8 mouse cellular contexts compared by ENCODE assay signal in the genomic region with DNA sequence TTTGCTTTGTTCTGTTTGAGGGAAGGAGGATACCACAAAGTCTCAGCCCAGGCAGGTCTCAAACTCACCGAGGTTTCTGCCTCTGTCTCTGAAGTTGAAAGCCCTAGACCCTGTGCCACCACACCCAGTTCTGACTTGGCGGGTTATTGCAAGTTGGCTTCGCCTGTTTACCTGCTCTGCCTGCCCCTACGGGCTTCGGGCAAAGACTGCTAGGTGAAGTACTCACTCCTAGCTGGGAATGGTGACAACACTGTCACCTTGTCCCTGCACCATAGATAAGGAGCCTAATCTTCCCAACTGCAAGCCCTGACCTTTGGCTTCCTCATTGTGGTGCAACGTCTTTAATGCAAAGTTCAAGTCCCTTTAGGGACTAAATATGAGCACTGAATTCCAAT. TPM values are rescaled to one million over a fixed set of nuclear protein-coding genes. Genes with fewer than 3 reads are reported as not detected.
DNase-seq lines count a peak whose midpoint lies in the region; ATAC-seq lines count a peak whose summit lies in the region.
"Had no signal": no experiment of that assay in that cellular context is flagged by ENCODE, and none has a peak within 500 bp of the region (broad histone marks: within the 10 kb centered on the region; RNA-seq: fewer than 3 reads in every experiment).

No protein-coding gene starts in this region.

- no peak for ATAC-seq in neural tube, embryonic 12.5 days (ENCODE audit: low FRiP score, low read depth)
- no peak for ATAC-seq in embryonic facial prominence, embryonic 13.5 days (ENCODE audit: insufficient number of reproducible peaks, insufficient read depth, low FRiP score, low TSS enrichment, low read depth)
- peak; percentile 27 for ATAC-seq in inflammation-experienced regulatory T-cells, adult 6 months
- no peak for ATAC-seq in neural tube, embryonic 13.5 days (ENCODE audit: low read depth)

- H3K4me2 ChIP-seq in neural tube, embryonic 12.5 days (replicated peaks) = peak overlapping the region; percentile 79
- H3K4me2 ChIP-seq in embryonic facial prominence, embryonic 13.5 days = peak overlapping the region; percentile 87
- H3K4me2 ChIP-seq in neural tube, embryonic 13.5 days = peak overlapping the region; percentile 66

- WGBS in neural tube, embryonic 12.5 days = 65% methylated on average over 6 of the region's 6 CpGs
- 52% methylated on average over 6 of the region's 6 CpGs for WGBS in embryonic facial prominence, embryonic 13.5 days
- 66% methylated on average over 6 of the region's 6 CpGs for WGBS in neural tube, embryonic 13.5 days

- no peaks in the 10 kb centered on the region for H3K27me3 ChIP-seq in neural tube, embryonic 12.5 days (replicated peaks)
- peaks cover 9% of the 10 kb centered on the region; the same call in 1 of the 2 replicates for H3K27me3 ChIP-seq in embryonic facial prominence, embryonic 13.5 days
- no peaks in the 10 kb centered on the region for H3K27me3 ChIP-seq in neural tube, embryonic 13.5 days

- H3K4me3 ChIP-seq in neural tube, embryonic 12.5 days = no peak overlapping the region
- peak overlapping the region; percentile 52 for H3K4me3 ChIP-seq in embryonic facial prominence, embryonic 13.5 days
- H3K4me3 ChIP-seq in neural tube, embryonic 13.5 days = peak overlapping the region; percentile 48; the same call in 1 of the 2 replicates

- no peak overlapping the region for H3K27ac ChIP-seq in neural tube, embryonic 12.5 days
- no peak overlapping the region for H3K27ac ChIP-seq in embryonic facial prominence, embryonic 13.5 days
- no peak overlapping the region for H3K27ac ChIP-seq in neural tube, embryonic 13.5 days (replicated peaks)

- H3K36me3 ChIP-seq in neural tube, embryonic 12.5 days = peaks cover 30% of the 10 kb centered on the region
- H3K36me3 ChIP-seq in embryonic facial prominence, embryonic 13.5 days = peaks cover 42% of the 10 kb centered on the region
- H3K36me3 ChIP-seq in neural tube, embryonic 13.5 days = peaks cover 33% of the 10 kb centered on the region

- DNase-seq in neural tube, embryonic 10.5 days (ENCODE audit: extremely low spot score, low spot score) = no peak
- DNase-seq in frontal cortex, postnatal 10 days (ENCODE audit: low spot score in 2 of 2) = no peak
- no peak for DNase-seq in gastrocnemius, adult 8-10 months (ENCODE audit: low spot score in 2 of 2)

- H3K9me3 ChIP-seq in neural tube, embryonic 12.5 days = no peaks in the 10 kb centered on the region
- no peaks in the 10 kb centered on the region for H3K9me3 ChIP-seq in embryonic facial prominence, embryonic 13.5 days
- H3K9me3 ChIP-seq in neural tube, embryonic 13.5 days = no peaks in the 10 kb centered on the region

- H3K9ac ChIP-seq in neural tube, embryonic 12.5 days = no peak overlapping the region
- H3K9ac ChIP-seq in embryonic facial prominence, embryonic 13.5 days = no peak overlapping the region
- no peak overlapping the region; the same call in 1 of the 2 replicates for H3K9ac ChIP-seq in neural tube, embryonic 13.5 days

- H3K4me1 ChIP-seq in neural tube, embryonic 12.5 days = peaks cover 13% of the 10 kb centered on the region; the same call in 1 of the 2 replicates
- H3K4me1 ChIP-seq in embryonic facial prominence, embryonic 13.5 days = peaks cover 27% of the 10 kb centered on the region
- H3K4me1 ChIP-seq in neural tube, embryonic 13.5 days (replicated peaks) = peaks cover 32% of the 10 kb centered on the region

RNA-seq across cellular contexts. Expression of a gene that starts 0.5 kb away (rescaled TPM):
- polyA plus RNA-seq in neural tube, embryonic 12.5 days (2016; fragmentation: Nextera tagmentation; extraction: Ambion mirVana) = 8.9 and 12.7 TPM in 2 replicates
- 4.7 and 4.8 TPM in 2 replicates for polyA plus RNA-seq in embryonic facial prominence, embryonic 13.5 days (2015; fragmentation: Nextera tagmentation; extraction: Ambion mirVana)
- polyA plus RNA-seq in inflammation-experienced regulatory T-cells, adult 6 months (2017; shearing (Covaris generic)) = 10 to 100 TPM; 19.1 to 25.6 (median 23.3) TPM
- 20.4 and 24.5 TPM in 2 replicates for polyA plus RNA-seq in neural tube, embryonic 13.5 days (2015; fragmentation: Nextera tagmentation; extraction: Ambion mirVana)
- 10 to 100 TPM; 30.6 to 41.6 (median 37.6) TPM for total RNA-seq in gastrocnemius, adult 8-10 months (2022)

RNA-seq across cellular contexts. Expression of a gene that starts 5.3 kb away (rescaled TPM):
- 212 and 223 TPM in 2 replicates for polyA plus RNA-seq in neural tube, embryonic 12.5 days (2016; fragmentation: Nextera tagmentation; extraction: Ambion mirVana)
- polyA plus RNA-seq in embryonic facial prominence, embryonic 13.5 days (2015; fragmentation: Nextera tagmentation; extraction: Ambion mirVana) = 233 and 267 TPM in 2 replicates
- 1,000 to 10,000 TPM in 1 of 3 experiments, 100 to 1,000 TPM in 2; 828 to 1,360 (median 869) TPM for polyA plus RNA-seq in inflammation-experienced regulatory T-cells, adult 6 months (2017; shearing (Covaris generic))
- 178 and 199 TPM in 2 replicates for polyA plus RNA-seq in neural tube, embryonic 13.5 days (2015; fragmentation: Nextera tagmentation; extraction: Ambion mirVana)
- total RNA-seq in gastrocnemius, adult 8-10 months (2022) = 10 to 100 TPM; 50.9 to 72.8 (median 62.7) TPM

RNA-seq across cellular contexts. Expression of a gene that starts 5.9 kb away (rescaled TPM):
- 17.8 and 21.0 TPM in 2 replicates for polyA plus RNA-seq in neural tube, embryonic 12.5 days (2016; fragmentation: Nextera tagmentation; extraction: Ambion mirVana)
- polyA plus RNA-seq in embryonic facial prominence, embryonic 13.5 days (2015; fragmentation: Nextera tagmentation; extraction: Ambion mirVana) = 17.6 and 21.7 TPM in 2 replicates
- polyA plus RNA-seq in inflammation-experienced regulatory T-cells, adult 6 months (2017; shearing (Covaris generic)) = 10 to 100 TPM; 26.7 to 37.2 (median 35.3) TPM
- 21.7 and 27.5 TPM in 2 replicates for polyA plus RNA-seq in neural tube, embryonic 13.5 days (2015; fragmentation: Nextera tagmentation; extraction: Ambion mirVana)
- total RNA-seq in gastrocnemius, adult 8-10 months (2022) = 10 to 100 TPM; 14.8 to 18.7 (median 16.6) TPM

RNA-seq across cellular contexts. Expression of a gene that starts 7.6 kb away (rescaled TPM):
- 120 and 128 TPM in 2 replicates for polyA plus RNA-seq in neural tube, embryonic 12.5 days (2016; fragmentation: Nextera tagmentation; extraction: Ambion mirVana)
- polyA plus RNA-seq in embryonic facial prominence, embryonic 13.5 days (2015; fragmentation: Nextera tagmentation; extraction: Ambion mirVana) = 141 and 152 TPM in 2 replicates
- polyA plus RNA-seq in inflammation-experienced regulatory T-cells, adult 6 months (2017; shearing (Covaris generic)) = 100 to 1,000 TPM; 667 to 812 (median 693) TPM
- polyA plus RNA-seq in neural tube, embryonic 13.5 days (2015; fragmentation: Nextera tagmentation; extraction: Ambion mirVana) = 167 and 179 TPM in 2 replicates
- total RNA-seq in gastrocnemius, adult 8-10 months (2022) = 10 to 100 TPM; 63.4 to 78.7 (median 78.0) TPM

RNA-seq across cellular contexts. Expression of a gene that starts 10.1 kb away (rescaled TPM):
- 4.0 and 4.3 TPM in 2 replicates for polyA plus RNA-seq in neural tube, embryonic 12.5 days (2016; fragmentation: Nextera tagmentation; extraction: Ambion mirVana)
- 4.1 and 5.3 TPM in 2 replicates for polyA plus RNA-seq in embryonic facial prominence, embryonic 13.5 days (2015; fragmentation: Nextera tagmentation; extraction: Ambion mirVana)
- polyA plus RNA-seq in inflammation-experienced regulatory T-cells, adult 6 months (2017; shearing (Covaris generic)) = not detected
- 1.0 and 3.2 TPM in 2 replicates for polyA plus RNA-seq in neural tube, embryonic 13.5 days (2015; fragmentation: Nextera tagmentation; extraction: Ambion mirVana)
- 100 to 1,000 TPM; 275 to 317 (median 288) TPM for total RNA-seq in gastrocnemius, adult 8-10 months (2022)
- total RNA-seq: hematopoietic stem cell, adult 5-6 weeks had no signal
